Mouse (Mus musculus): Measurements from ENCODE around the gene Gm17428. TPM values are rescaled to one million over a fixed set of nuclear protein-coding genes. Genes with fewer than 3 reads are reported as not detected.

Gene Gm17428
- not detected in 2 replicates for polyA plus RNA-seq (2015; fragmentation: Nextera tagmentation; extraction: Ambion mirVana)

- H3K27me3 ChIP-seq, result no peaks in the 10 kb centered on the region
- no peak within 1 kb of the TSS for H3K4me3 ChIP-seq
- H3K27ac ChIP-seq, result no peak within 1 kb of the TSS
- H3K9me3 ChIP-seq, result no peaks in the 10 kb centered on the region
- no peaks in the 10 kb centered on the region for H3K36me3 ChIP-seq
- 40% methylated on average over 1 of the region's 1 CpGs for WGBS
- H3K9ac ChIP-seq, result no peak within 1 kb of the TSS
- no peaks in the 10 kb centered on the region for H3K4me1 ChIP-seq
- no peak for ATAC-seq (ENCODE audit: borderline replicate concordance, extremely low read depth, low FRiP score, low TSS enrichment)
- H3K4me2 ChIP-seq, result no peak within 1 kb of the TSS
Measured at GRCm38 (mm10) chr14:54976633-54977032, at the start of gene Gm17428. TSS of gene Gm17428 (plus strand) at chr14:54976933.

DNA sequence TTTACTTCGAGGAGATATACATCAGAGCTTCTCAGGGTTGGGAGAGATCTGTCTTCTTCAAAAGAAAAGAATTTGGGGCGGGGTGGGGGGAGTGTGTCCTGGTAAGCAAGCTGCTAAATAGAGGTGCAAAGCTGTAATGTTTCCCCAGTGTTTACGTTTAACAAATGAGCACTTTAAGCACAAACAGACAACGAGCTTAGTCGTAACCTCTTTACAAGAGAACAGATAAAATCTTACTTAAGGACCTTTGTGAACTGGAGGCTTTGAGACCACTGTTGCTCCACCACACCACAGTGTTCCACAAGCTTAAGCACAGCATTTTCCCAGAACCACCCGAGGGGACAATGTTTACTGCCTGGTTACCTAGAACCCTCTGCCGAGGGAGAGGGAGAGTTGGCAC, 49.4 kb upstream of the Gm17428 start:
- H3K4me2 ChIP-seq, result peak overlapping the region; percentile 79
- H3K27ac ChIP-seq, result peak overlapping the region; percentile 98
- no peak for ATAC-seq (ENCODE audit: borderline replicate concordance, extremely low read depth, low FRiP score, low TSS enrichment)
- H3K4me1 ChIP-seq, result peaks cover 36% of the 10 kb centered on the region
- peak overlapping the region; percentile 51 for H3K4me3 ChIP-seq
- WGBS, result 25% methylated on average over 7 of the region's 7 CpGs
- 0 out of 2 replicates have a peak, but pooled peaks cover 8% of the 10 kb centered on the region for H3K27me3 ChIP-seq
- H3K9me3 ChIP-seq, result no peaks in the 10 kb centered on the region
- no peaks in the 10 kb centered on the region for H3K36me3 ChIP-seq
- H3K9ac ChIP-seq, result peak overlapping the region; percentile 68

GRCm38 (mm10) chr14:54929801-54930200, 46.9 kb upstream of the Gm17428 start:
- Histone ChIP-seq H3K27ac (no peak overlapping the region), H3K36me3 (no peaks in the 10 kb centered on the region), H3K4me3 (no peak overlapping the region), H3K9me3 (no peaks in the 10 kb centered on the region), H3K4me2 (no peak overlapping the region), H3K9ac (no peak overlapping the region), H3K27me3 (0 out of 2 replicates have a peak, but pooled peaks cover 8% of the 10 kb centered on the region), H3K4me1 (peaks cover 28% of the 10 kb centered on the region)
- WGBS, result 57% methylated on average over 5 of the region's 5 CpGs
- no peak for ATAC-seq (ENCODE audit: borderline replicate concordance, extremely low read depth, low FRiP score, low TSS enrichment)

DNA sequence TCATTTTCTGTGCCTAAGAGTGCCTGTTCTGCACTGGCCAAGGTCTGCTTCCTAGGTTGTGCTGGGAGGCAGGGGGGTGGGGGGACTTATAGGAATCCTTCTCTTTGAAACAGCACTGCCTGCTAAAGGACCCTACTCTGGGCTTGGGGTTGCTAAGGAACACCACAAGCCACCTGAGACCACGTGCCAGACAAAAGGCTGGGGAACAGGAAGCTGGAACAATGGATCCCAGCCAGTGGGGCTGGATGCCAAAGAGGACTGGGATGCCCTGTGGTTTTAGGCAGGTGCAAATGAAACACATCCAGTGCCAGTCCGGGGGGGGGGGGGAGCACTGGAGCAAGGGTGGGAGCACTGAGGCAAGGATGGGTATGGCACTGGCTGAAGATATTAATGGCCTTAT, 46.3 kb upstream of the Gm17428 start:
- Histone ChIP-seq H3K4me1 (peaks cover 22% of the 10 kb centered on the region), H3K36me3 (no peaks in the 10 kb centered on the region), H3K4me2 (no peak overlapping the region), H3K27ac (no peak overlapping the region), H3K9me3 (no peaks in the 10 kb centered on the region), H3K4me3 (no peak overlapping the region), H3K9ac (no peak overlapping the region), H3K27me3 (0 out of 2 replicates have a peak, but pooled peaks cover 12% of the 10 kb centered on the region)
- no peak for ATAC-seq (ENCODE audit: borderline replicate concordance, extremely low read depth, low FRiP score, low TSS enrichment)
- 28% methylated on average over 2 of the region's 2 CpGs for WGBS

- Histone ChIP-seq H3K36me3 (no peaks in the 10 kb centered on the region), H3K4me1 (0 out of 2 replicates have a peak, but pooled peaks cover 5% of the 10 kb centered on the region), H3K27me3 (0 out of 2 replicates have a peak, but pooled peaks cover 7% of the 10 kb centered on the region), H3K4me2 (no peak within 1 kb of the TSS), H3K27ac (no peak within 1 kb of the TSS), H3K9me3 (no peaks in the 10 kb centered on the region), H3K4me3 (no peak within 1 kb of the TSS), H3K9ac (no peak within 1 kb of the TSS)
- 22% methylated on average over 6 of the region's 6 CpGs for WGBS
- 0 out of 2 replicates have a peak, but pooled peaks have one; percentile 36 for ATAC-seq (ENCODE audit: borderline replicate concordance, extremely low read depth, low FRiP score, low TSS enrichment)
Measured at GRCm38 (mm10) chr14:54932645-54933150, 44.0 kb upstream of the Gm17428 start, which contains the start of gene Il25. TSS of gene Il25 (plus strand) at chr14:54932695.

- H3K4me1 ChIP-seq, result peaks cover 9% of the 10 kb centered on the region; the same call in 1 of the 2 replicates
- H3K4me2 ChIP-seq, result no peak within 1 kb of the TSS
- no peak for ATAC-seq (ENCODE audit: borderline replicate concordance, extremely low read depth, low FRiP score, low TSS enrichment)
- H3K27me3 ChIP-seq, result 0 out of 2 replicates have a peak, but pooled peaks cover 4% of the 10 kb centered on the region
- no peaks in the 10 kb centered on the region for H3K36me3 ChIP-seq
- no peaks in the 10 kb centered on the region for H3K9me3 ChIP-seq
- no peak within 1 kb of the TSS for H3K9ac ChIP-seq
- no peak within 1 kb of the TSS for H3K27ac ChIP-seq
- H3K4me3 ChIP-seq, result no peak within 1 kb of the TSS
- WGBS, result 32% methylated on average over 8 of the region's 8 CpGs
Measured at GRCm38 (mm10) chr14:54935904-54936830, 40.6 kb upstream of the Gm17428 start, which contains the start of gene Cmtm5. TSS of gene Cmtm5 (plus strand) at chr14:54936261.

DNA sequence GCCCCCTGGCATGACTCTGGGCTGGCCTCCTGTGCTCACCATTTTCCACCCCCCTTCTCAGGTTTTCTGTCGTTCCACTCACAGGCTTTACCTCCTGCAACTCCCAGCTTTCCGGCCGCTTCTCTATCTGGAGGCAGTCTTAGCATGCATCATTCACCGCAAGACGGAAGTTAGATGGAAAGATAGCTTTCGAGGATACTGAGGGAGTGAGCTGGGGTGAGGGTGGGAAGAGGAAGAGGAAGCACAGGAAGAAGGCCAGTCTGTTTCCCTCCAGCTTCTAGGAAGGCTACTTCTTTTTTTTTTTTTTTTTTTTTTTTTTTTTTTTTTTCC, 39.9 kb upstream of the Gm17428 start:
- no peak overlapping the region for H3K9ac ChIP-seq
- H3K9me3 ChIP-seq, result no peaks in the 10 kb centered on the region
- WGBS, result 44% methylated on average over 6 of the region's 6 CpGs
- H3K36me3 ChIP-seq, result no peaks in the 10 kb centered on the region
- H3K4me2 ChIP-seq, result no peak overlapping the region
- H3K4me1 ChIP-seq, result peaks cover 9% of the 10 kb centered on the region; the same call in 1 of the 2 replicates
- H3K4me3 ChIP-seq, result no peak overlapping the region
- no peak for ATAC-seq (ENCODE audit: borderline replicate concordance, extremely low read depth, low FRiP score, low TSS enrichment)
- H3K27me3 ChIP-seq, result 0 out of 2 replicates have a peak, but pooled peaks cover 7% of the 10 kb centered on the region
- no peak overlapping the region for H3K27ac ChIP-seq

DNA sequence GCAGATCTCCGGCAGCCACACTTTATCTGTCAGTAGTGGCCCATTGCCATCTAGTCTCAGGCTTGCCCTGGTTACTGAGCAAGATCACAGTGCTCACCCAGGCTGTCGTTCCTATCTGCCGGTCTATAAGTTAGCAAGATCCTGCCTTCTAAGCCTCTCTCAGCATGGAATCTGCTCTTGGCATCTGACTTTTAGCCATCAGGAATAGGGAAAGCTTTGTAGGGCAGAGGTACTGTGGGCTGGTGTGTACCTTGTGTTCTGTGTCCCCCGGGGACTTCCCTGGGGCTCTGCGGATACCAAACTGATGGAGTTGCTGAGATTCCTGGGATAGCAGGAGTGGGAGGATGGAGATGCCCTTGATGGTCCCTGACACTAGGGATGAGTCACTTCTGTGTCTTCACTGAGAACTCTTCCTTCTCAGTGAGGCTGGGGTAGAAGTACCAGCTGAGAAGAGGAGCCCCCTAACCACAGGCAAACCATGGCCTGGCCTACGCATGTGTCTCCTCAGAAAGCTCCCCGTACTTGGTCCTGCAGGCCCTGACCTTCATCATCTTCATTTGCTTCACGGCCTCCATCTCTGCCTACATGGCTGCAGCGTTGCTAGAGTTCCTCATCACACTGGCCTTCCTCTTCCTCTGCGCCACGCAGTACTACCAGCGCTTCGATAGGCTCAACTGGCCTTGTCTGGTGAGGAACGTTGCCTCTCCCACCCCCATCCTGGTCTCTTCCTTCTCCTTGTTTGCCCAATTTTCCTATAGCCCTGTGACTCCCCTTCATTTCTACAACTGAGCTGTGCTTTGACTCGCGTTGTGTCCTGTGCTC, 39.2 kb upstream of the Gm17428 start:
- WGBS, result 87% methylated on average over 16 of the region's 16 CpGs
- no peaks in the 10 kb centered on the region for H3K36me3 ChIP-seq
- no peaks in the 10 kb centered on the region for H3K9me3 ChIP-seq
- ATAC-seq (ENCODE audit: borderline replicate concordance, extremely low read depth, low FRiP score, low TSS enrichment), result no peak
- H3K27me3 ChIP-seq, result 0 out of 2 replicates have a peak, but pooled peaks cover 7% of the 10 kb centered on the region
- peaks cover 9% of the 10 kb centered on the region; the same call in 1 of the 2 replicates for H3K4me1 ChIP-seq
- H3K4me2 ChIP-seq, result no peak overlapping the region
- no peak overlapping the region for H3K9ac ChIP-seq
- no peak overlapping the region for H3K27ac ChIP-seq
- no peak overlapping the region for H3K4me3 ChIP-seq

- 74% methylated on average over 15 of the region's 15 CpGs for WGBS
- H3K27ac ChIP-seq, result no peak overlapping the region
- H3K27me3 ChIP-seq, result 0 out of 2 replicates have a peak, but pooled peaks cover 7% of the 10 kb centered on the region
- no peak overlapping the region for H3K9ac ChIP-seq
- no peaks in the 10 kb centered on the region for H3K36me3 ChIP-seq
- no peaks in the 10 kb centered on the region for H3K9me3 ChIP-seq
- no peak overlapping the region for H3K4me2 ChIP-seq
- H3K4me1 ChIP-seq, result peaks cover 5% of the 10 kb centered on the region; the same call in 1 of the 2 replicates
- no peak for ATAC-seq (ENCODE audit: borderline replicate concordance, extremely low read depth, low FRiP score, low TSS enrichment)
- H3K4me3 ChIP-seq, result no peak overlapping the region
Measured at GRCm38 (mm10) chr14:54938431-54939219, 38.1 kb upstream of the Gm17428 start.

DNA sequence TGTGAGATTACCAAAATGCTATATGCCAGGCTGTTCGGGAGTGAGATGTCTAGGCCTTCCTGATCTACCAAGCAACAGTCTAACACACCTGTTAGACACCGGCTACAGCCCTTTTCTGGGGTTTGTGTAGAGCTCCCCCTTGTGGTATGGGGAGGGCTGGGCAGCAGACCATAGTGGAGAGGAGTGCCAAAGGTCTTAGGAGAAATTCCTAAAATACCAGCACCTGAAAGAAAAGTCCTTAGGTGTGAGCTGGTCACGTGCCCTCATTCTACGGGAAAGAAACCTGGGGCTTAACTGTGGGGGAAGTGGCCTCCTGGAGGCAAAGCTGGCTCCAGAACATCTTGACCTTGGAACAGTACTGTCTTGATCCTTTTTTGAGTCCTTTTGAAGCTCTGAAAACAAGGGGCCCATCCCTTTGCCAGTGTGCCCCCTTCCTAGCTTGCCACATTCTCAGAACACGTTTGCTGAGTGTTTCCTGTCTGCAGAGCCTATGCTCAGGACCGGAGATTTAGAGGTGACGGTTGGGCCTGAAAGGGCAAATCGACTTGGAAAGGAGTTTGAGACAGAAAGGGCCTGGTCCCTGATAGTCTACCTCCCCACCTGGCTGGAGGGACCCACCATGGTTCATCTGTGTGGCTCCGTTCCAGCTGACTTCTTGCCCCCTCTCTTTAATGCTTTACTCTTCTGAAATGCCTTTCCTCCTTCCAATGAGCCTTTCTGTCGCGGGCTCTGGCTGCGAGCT, 37.1 kb upstream of the Gm17428 start:
- peak; percentile 73; the same call in 1 of the 2 replicates for ATAC-seq (ENCODE audit: borderline replicate concordance, extremely low read depth, low FRiP score, low TSS enrichment)
- no peak overlapping the region for H3K4me2 ChIP-seq
- H3K36me3 ChIP-seq, result no peaks in the 10 kb centered on the region
- H3K9me3 ChIP-seq, result no peaks in the 10 kb centered on the region
- H3K4me1 ChIP-seq, result peaks cover 5% of the 10 kb centered on the region; the same call in 1 of the 2 replicates
- 0 out of 2 replicates have a peak, but pooled peaks cover 7% of the 10 kb centered on the region for H3K27me3 ChIP-seq
- H3K27ac ChIP-seq, result peak overlapping the region; percentile 37
- 40% methylated on average over 12 of the region's 12 CpGs for WGBS
- no peak overlapping the region for H3K4me3 ChIP-seq
- no peak overlapping the region for H3K9ac ChIP-seq
